Mouse (Mus musculus): ENCODE measurements at regions not wholly inside any gene's neighbourhood (a gene's known extent, or its start where the extent isn't known, plus 50 kb on each side); places are given as distances from the start of the nearest gene placed in this dataset.

DNA sequence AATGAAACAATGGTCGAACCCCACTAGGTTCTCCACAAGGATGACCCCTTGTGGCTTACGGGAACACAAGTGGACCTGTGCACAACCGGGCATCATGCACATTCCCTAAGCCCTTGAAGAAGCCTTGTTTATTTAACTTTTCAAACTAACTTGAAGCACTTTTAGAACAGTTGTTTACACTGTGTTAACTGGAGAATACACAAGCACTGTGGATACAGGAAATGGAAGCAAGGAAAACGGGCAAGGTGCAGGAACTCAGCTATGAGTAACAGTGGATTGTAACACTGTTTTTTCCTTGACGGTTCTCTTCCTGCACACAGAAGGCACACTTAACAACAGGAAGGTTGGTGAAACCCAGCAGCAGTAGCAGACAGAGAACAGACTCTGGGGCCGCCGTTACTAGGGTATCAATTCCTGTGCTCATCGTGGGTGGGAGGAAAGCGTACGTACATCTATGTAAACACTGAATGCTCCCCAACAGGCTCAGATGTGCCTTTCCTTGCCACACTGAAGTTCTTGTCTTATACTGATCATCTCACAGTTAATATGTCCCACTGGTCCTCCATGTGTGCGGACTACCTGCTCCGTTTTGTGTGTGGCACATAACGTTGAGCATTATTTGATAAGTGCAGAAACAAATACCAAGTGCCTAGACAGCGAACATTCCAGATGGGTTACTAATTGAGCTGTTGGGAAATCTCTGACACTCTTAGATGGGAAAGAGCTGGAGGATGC lies 264.4 kb downstream of the Mpdz start:
- no peak for DNase-seq (ENCODE audit: low read depth, low spot score)

DNA sequence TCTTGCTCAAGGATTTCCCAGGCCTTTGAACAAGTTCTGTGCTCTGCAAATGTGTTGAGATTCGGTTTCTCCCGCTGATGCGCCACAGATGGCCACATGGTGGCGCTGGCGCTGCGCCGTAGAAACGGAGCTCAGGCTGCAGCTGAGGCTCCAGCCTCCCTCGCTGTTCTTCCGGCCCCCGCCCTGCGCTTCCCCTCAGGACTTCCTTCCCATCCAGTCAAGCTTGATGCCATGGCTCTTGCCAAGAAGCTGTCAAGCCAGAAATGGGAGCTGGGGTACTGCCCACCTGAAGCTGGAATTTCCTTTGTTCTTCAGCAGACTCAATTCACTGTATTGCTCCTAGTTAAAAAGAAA lies 263.9 kb downstream of the Mpdz start:
- peak; percentile 91 for DNase-seq (ENCODE audit: low read depth, low spot score)

DNA sequence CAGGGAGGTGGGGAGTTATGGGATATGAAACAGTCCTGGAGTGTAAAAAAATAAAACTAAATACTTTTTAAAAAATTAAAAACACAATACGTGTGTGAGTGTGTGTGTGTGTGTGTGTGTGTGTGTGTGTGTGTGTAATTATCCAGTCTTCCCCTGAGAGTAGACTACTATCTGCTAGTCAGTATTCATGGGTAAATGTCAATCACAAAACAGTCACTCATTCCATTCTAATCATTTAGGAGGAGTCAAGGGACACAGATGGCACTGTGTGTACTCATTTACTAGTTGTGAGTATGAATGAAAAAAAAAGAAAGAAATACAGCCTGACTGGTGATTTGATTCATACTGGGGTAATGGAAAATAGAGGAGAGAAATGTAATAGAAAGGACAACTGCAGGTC lies 226.5 kb downstream of the Mpdz start:
- no peak for DNase-seq (ENCODE audit: low read depth, low spot score)

DNA sequence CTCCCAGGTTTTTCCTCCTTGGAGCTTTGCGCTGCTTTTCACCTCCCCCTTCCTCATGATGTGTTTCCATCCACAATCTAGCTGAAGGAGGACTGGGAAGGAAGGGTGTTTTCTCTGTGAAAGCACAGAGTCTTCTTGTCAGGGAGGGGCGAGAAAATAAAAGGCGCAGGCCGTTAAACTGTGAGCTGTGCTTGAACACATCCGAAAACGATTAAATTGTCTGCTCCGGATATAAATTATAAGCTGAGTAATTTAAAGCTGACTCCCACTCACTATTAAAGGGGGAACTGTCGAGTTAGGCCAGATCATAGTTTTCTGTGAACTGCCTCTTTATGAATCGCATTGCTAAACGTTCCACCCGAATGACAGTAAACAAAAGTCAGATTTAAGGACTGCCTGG lies 224.6 kb downstream of the Mpdz start:
- peak; percentile 28 for DNase-seq (ENCODE audit: low read depth, low spot score)

- DNase-seq (ENCODE audit: low read depth, low spot score), result peak; percentile 56
Observed at GRCm38 (mm10) chr4:81222034-81222433, 220.6 kb downstream of the Mpdz start.

DNA sequence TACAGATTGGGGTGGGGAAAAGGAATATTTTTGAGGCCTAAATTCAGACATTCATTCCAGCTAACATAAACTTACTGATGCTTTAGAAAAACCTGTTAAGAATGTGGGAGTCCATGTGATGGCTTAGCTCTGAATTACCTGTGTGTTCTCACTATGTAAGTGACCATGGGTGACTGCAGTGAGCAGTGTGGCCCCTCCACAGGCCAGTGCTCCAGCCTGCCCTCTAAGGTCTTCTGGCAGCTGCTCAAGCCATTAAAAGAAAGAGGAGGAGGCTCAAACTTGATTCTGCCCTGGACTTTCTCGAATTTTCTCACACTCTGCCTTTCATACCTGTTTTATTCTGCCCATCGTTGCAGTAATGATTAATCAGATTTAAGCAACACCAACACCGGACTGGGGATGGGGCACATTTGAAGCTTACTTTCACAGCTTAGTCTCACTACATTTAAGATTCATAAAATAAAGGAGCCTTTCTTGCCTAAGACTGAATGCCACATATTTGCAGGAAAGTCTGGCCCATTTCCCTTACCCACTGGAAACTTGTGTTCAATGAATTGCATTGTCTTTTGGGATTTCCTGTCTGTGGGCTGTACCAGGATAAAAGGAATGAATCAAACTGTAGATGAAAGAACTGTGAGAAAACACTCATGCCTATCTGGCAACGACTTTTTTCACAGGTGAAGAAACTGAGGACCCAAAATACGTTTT lies 220.0 kb downstream of the Mpdz start:
- peak; percentile 3 for DNase-seq (ENCODE audit: low read depth, low spot score)
